Comparison of ENCODE assay signal across 17 mouse cellular contexts in the genomic region with DNA sequence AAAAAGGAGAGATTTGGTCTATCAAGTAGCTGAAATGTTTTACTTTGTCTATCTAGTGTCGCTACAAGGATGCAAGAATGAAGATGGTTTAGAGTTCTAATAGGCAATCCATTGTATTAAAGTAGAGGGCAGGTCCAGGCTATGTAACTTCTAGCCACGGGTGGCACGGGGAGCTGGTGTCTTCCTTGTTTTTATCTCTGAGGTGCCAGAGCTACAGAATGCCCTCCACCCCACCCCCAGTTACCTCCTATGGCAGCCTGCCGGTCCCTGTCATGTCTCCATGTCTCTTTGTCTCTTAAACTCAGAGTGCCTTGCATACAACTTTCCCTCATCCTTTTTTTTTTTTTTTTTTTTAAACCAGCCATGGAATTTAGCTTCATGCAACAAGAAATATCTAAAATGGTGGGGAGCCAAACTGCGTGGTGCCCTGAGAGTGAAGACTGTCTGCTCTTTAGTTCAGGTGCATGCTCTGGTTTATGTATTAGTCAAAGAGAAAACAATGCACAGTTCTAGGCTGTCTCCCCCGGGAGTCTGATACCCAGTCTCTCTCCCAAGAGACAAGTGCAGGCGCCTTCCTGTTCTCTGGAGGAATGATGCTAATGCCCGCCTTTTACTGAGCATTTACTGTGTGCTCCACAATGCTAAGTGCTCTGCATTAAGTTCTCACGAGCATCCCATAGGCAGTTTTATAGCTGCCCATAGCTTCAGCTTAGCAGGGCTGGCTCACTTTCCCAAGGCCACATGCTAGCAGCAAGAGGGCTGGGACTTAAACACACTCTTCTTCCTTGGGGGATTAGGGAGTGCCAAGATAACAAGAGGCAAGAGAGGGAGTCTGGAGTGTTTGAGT. TPM values are rescaled to one million over a fixed set of nuclear protein-coding genes. Genes with fewer than 3 reads are reported as not detected.
DNase-seq lines count a peak whose midpoint lies in the region; ATAC-seq and TF ChIP-seq lines count a peak whose summit lies in the region.
"Had no signal": no experiment of that assay in that cellular context is flagged by ENCODE, and none has a peak within 500 bp of the region (broad histone marks: within the 10 kb centered on the region; RNA-seq: fewer than 3 reads in every experiment).

No protein-coding gene starts in this region.

- no peak overlapping the region for H3K4me3 ChIP-seq in gastrocnemius, adult 2 months
- no peak overlapping the region for H3K4me3 ChIP-seq in limb, embryonic 14.5 days (replicated peaks; ENCODE audit: low read length)
- H3K4me3 ChIP-seq in limb, embryonic 10.5 days: no peak overlapping the region
- H3K4me3 ChIP-seq in intestine, embryonic 15.5 days (replicated peaks): no peak overlapping the region
- H3K4me3 ChIP-seq in hindbrain, embryonic 12.5 days: no peak overlapping the region
- H3K4me3 ChIP-seq: neural tube, embryonic 13.5 days had no signal

- no peak overlapping the region for H3K4me2 ChIP-seq in limb, embryonic 14.5 days (replicated peaks; ENCODE audit: low read depth, low read length, severe bottlenecking)
- H3K4me2 ChIP-seq in intestine, embryonic 15.5 days (replicated peaks): 0 out of 2 replicates have a peak overlapping the region, but pooled peaks have one; percentile 22
- H3K4me2 ChIP-seq in hindbrain, embryonic 12.5 days (replicated peaks): no peak overlapping the region
- H3K4me2 ChIP-seq: neural tube, embryonic 13.5 days had no signal

- peak overlapping the region; percentile 68 for H3K27ac ChIP-seq in gastrocnemius, adult 2 months
- no peak overlapping the region for H3K27ac ChIP-seq in limb, embryonic 14.5 days (replicated peaks; ENCODE audit: low read depth, low read length)
- H3K27ac ChIP-seq in limb, embryonic 10.5 days: no peak overlapping the region
- peak overlapping the region; percentile 66 for H3K27ac ChIP-seq in intestine, embryonic 15.5 days
- no peak overlapping the region for H3K27ac ChIP-seq in hindbrain, embryonic 12.5 days
- H3K27ac ChIP-seq: neural tube, embryonic 13.5 days had no signal

- TF ChIP-seq CTCF in gastrocnemius, adult 2 months (IDR thresholded peaks at IDR 0.05): no peak

- H3K9ac ChIP-seq in limb, embryonic 14.5 days (ENCODE audit: low read depth, low read length, severe bottlenecking): peak overlapping the region; percentile 16; the same call in 1 of the 2 replicates
- H3K9ac ChIP-seq in intestine, embryonic 15.5 days: no peak overlapping the region
- H3K9ac ChIP-seq in hindbrain, embryonic 12.5 days: no peak overlapping the region
- H3K9ac ChIP-seq: neural tube, embryonic 13.5 days had no signal

- WGBS in limb, embryonic 14.5 days: 70% methylated on average over 9 of the region's 9 CpGs
- 75% methylated on average over 9 of the region's 9 CpGs for WGBS in limb, embryonic 10.5 days
- WGBS in intestine, embryonic 15.5 days: 65% methylated on average over 9 of the region's 9 CpGs
- 80% methylated on average over 9 of the region's 9 CpGs for WGBS in hindbrain, embryonic 12.5 days

- no peak for DNase-seq in gastrocnemius, adult 2 months
- DNase-seq in gastrocnemius, postnatal 4 days (ENCODE audit: low spot score in 2 of 2): no peak
- no peak for DNase-seq in limb, embryonic 14.5 days (ENCODE audit: low spot score)
- DNase-seq in limb, embryonic 10.5 days (ENCODE audit: low spot score): no peak
- DNase-seq: adrenal gland, postnatal 25 days had no signal

- no peak for ATAC-seq in limb, embryonic 14.5 days (ENCODE audit: low FRiP score, low read depth)
- ATAC-seq in intestine, embryonic 15.5 days: peak; percentile 44
- peak; percentile 75 for ATAC-seq in megakaryocyte-erythroid progenitor cell, adult 5-6 weeks (replicated peaks; ENCODE audit: low FRiP score, low TSS enrichment, poor library complexity, severe bottlenecking)
- no peak for ATAC-seq in hindbrain, embryonic 12.5 days (ENCODE audit: low FRiP score)
- no peak for ATAC-seq in monocyte, adult 5-6 weeks (replicated peaks; ENCODE audit: insufficient number of reproducible peaks, low FRiP score, low TSS enrichment, poor library complexity, severe bottlenecking)
- ATAC-seq: midbrain, embryonic 16.5 days had no signal

- no peaks in the 10 kb centered on the region for H3K36me3 ChIP-seq in limb, embryonic 14.5 days (ENCODE audit: control insufficient read depth, insufficient read depth, low read length)
- H3K36me3 ChIP-seq in limb, embryonic 10.5 days: no peaks in the 10 kb centered on the region
- no peaks in the 10 kb centered on the region for H3K36me3 ChIP-seq in intestine, embryonic 15.5 days
- no peaks in the 10 kb centered on the region for H3K36me3 ChIP-seq in hindbrain, embryonic 12.5 days
- H3K36me3 ChIP-seq: neural tube, embryonic 13.5 days had no signal

- no peaks in the 10 kb centered on the region for H3K27me3 ChIP-seq in limb, embryonic 14.5 days (ENCODE audit: control insufficient read depth, insufficient read depth, low read length)
- no peaks in the 10 kb centered on the region for H3K27me3 ChIP-seq in limb, embryonic 10.5 days (ENCODE audit: low read depth, poor library complexity, severe bottlenecking)
- no peaks in the 10 kb centered on the region for H3K27me3 ChIP-seq in intestine, embryonic 15.5 days (replicated peaks)
- no peaks in the 10 kb centered on the region for H3K27me3 ChIP-seq in hindbrain, embryonic 12.5 days
- H3K27me3 ChIP-seq: neural tube, embryonic 13.5 days had no signal

- TF ChIP-seq POLR2A in limb, embryonic 14.5 days (IDR thresholded peaks at IDR 0.05; ENCODE audit: borderline replicate concordance, extremely low read depth, insufficient read depth, insufficient read length): no peak

- H3K9me3 ChIP-seq in limb, embryonic 14.5 days (ENCODE audit: control insufficient read depth, low read length): no peaks in the 10 kb centered on the region
- H3K9me3 ChIP-seq in limb, embryonic 10.5 days (replicated peaks): no peaks in the 10 kb centered on the region
- H3K9me3 ChIP-seq in intestine, embryonic 15.5 days: no peaks in the 10 kb centered on the region
- H3K9me3 ChIP-seq in hindbrain, embryonic 12.5 days (replicated peaks): no peaks in the 10 kb centered on the region
- H3K9me3 ChIP-seq: neural tube, embryonic 13.5 days had no signal

- peaks cover 16% of the 10 kb centered on the region for H3K4me1 ChIP-seq in limb, embryonic 14.5 days (ENCODE audit: control insufficient read depth, insufficient read depth, low read length)
- peaks cover 29% of the 10 kb centered on the region for H3K4me1 ChIP-seq in limb, embryonic 10.5 days
- peaks cover 38% of the 10 kb centered on the region for H3K4me1 ChIP-seq in intestine, embryonic 15.5 days (replicated peaks)
- peaks cover 46% of the 10 kb centered on the region for H3K4me1 ChIP-seq in hindbrain, embryonic 12.5 days

- intact Hi-C loops in gastrocnemius, adult 2 months (cut with DNase I): no loop called here

RNA-seq across cellular contexts. Expression of a gene that starts 10.2 kb away (rescaled TPM):
- 10 to 100 TPM; 38.1 to 53.6 TPM for total RNA-seq in gastrocnemius, adult 2 months (2021)
- 10 to 100 TPM; 27.0 to 28.4 TPM for total RNA-seq in gastrocnemius, postnatal 4 days (2021)
- 25.8 and 28.5 TPM in 2 replicates for polyA plus RNA-seq in limb, embryonic 14.5 days (2012; rRNA removed)
- 40.1 and 42.2 TPM in 2 replicates for polyA plus RNA-seq in limb, embryonic 14.5 days (2014; fragmentation: Nextera tagmentation; extraction: Ambion mirVana)
- 28.6 and 32.4 TPM in 2 replicates for polyA plus RNA-seq in limb, embryonic 10.5 days (2016; fragmentation: Nextera tagmentation; extraction: Ambion mirVana)
- polyA plus RNA-seq in intestine, embryonic 15.5 days (2015; fragmentation: Nextera tagmentation; extraction: Ambion mirVana): 34.0 and 34.5 TPM in 2 replicates
- 21.1 and 25.3 TPM in 2 replicates for total RNA-seq in megakaryocyte-erythroid progenitor cell, adult 5-6 weeks (2014; fragmentation: Nextera tagmentation)
- 82.7 and 86.4 TPM in 2 replicates for total RNA-seq in megakaryocyte-erythroid progenitor cell, adult 5-6 weeks (2017)
- 76.2 and 78.4 TPM in 2 replicates for polyA plus RNA-seq in hindbrain, embryonic 12.5 days (2016; fragmentation: Nextera tagmentation; extraction: Ambion mirVana)
- 87.9 to 137 TPM (median 113 TPM) in 3 replicates for total RNA-seq in monocyte, adult 5-6 weeks (2017)

RNA-seq across cellular contexts. Expression of a gene that starts 51.1 kb away (rescaled TPM):
- total RNA-seq in gastrocnemius, adult 2 months (2021): not detected
- not detected for total RNA-seq in gastrocnemius, postnatal 4 days (2021)
- polyA plus RNA-seq in limb, embryonic 14.5 days (2012; rRNA removed): not detected in 2 replicates
- 4.4 TPM in 1 of 2 replicates, not detected in the other for polyA plus RNA-seq in limb, embryonic 14.5 days (2014; fragmentation: Nextera tagmentation; extraction: Ambion mirVana)
- polyA plus RNA-seq in limb, embryonic 10.5 days (2016; fragmentation: Nextera tagmentation; extraction: Ambion mirVana): 6.6 TPM in 1 of 2 replicates, not detected in the other
- polyA plus RNA-seq in intestine, embryonic 15.5 days (2015; fragmentation: Nextera tagmentation; extraction: Ambion mirVana): 1.4 TPM in 1 of 2 replicates, not detected in the other
- total RNA-seq in megakaryocyte-erythroid progenitor cell, adult 5-6 weeks (2014; fragmentation: Nextera tagmentation): not detected in 2 replicates
- total RNA-seq in megakaryocyte-erythroid progenitor cell, adult 5-6 weeks (2017): not detected in 2 replicates
- polyA plus RNA-seq in hindbrain, embryonic 12.5 days (2016; fragmentation: Nextera tagmentation; extraction: Ambion mirVana): not detected in 2 replicates
- total RNA-seq in monocyte, adult 5-6 weeks (2017): not detected in 3 replicates
- total RNA-seq: adrenal gland, postnatal 25 days; ES-E14; layer of hippocampus, postnatal 25 days had no signal
- polyA plus RNA-seq: embryonic facial prominence, embryonic 11.5 days; forebrain, embryonic 11.5 days; limb, embryonic 11.5 days; midbrain, embryonic 16.5 days; neural tube, embryonic 13.5 days; testis, adult 2 months had no signal

Comparison
In these comparisons a context has a peak if more than half of its experiments do, and no peak if none do; other contexts are left out.
1. H3K27ac ChIP-seq: peak in gastrocnemius, adult 2 months (single experiment) and intestine, embryonic 15.5 days (single experiment); none in limb, embryonic 14.5 days (single experiment), limb, embryonic 10.5 days (single experiment) and hindbrain, embryonic 12.5 days (single experiment).
2. ATAC-seq: peak in intestine, embryonic 15.5 days (single experiment) and megakaryocyte-erythroid progenitor cell, adult 5-6 weeks (single experiment); none in limb, embryonic 14.5 days (single experiment), hindbrain, embryonic 12.5 days (single experiment) and monocyte, adult 5-6 weeks (single experiment).